Mouse (Mus musculus): Measurements from ENCODE around the gene Gm44790. TPM values are rescaled to one million over a fixed set of nuclear protein-coding genes. Genes with fewer than 3 reads are reported as not detected.
"Not testable (repeated sequence)": the region's sequence is repeated elsewhere in the genome, so short reads cannot be mapped to it uniquely, and the experiment has no call there.

The Gm44790 gene
- polyA plus RNA-seq, 1 experiment from 2014 or later, result not detected

DNA sequence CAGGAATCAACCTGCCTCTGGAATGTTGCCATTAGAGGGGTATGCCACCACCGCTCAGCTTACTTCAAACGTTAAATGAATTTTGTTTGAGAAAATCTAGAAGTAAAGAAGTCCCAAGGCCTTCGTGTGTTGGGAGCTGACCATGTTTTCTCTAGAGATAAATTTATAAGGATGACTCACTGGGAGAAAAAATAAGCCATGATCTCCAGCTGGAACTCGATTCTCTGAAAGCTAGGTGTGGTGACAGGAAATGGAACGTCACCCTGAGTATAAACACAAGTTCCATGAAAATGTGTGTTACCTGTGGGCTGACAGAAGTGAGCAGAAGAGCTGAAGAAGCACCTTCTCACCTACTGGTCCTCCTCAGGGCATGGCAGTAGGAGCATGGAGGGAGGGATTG, 50.5 kb downstream of the Gm44790 start:
- Histone ChIP-seq H3K27me3 (replicated peaks) (no peaks in the 10 kb centered on the region), H3K9me3 (no peaks in the 10 kb centered on the region), H3K36me3 (no peaks in the 10 kb centered on the region), H3K9ac (no peak overlapping the region), H3K4me2 (no peak overlapping the region), H3K4me3 (replicated peaks) (no peak overlapping the region), H3K27ac (no peak overlapping the region), H3K4me1 (peaks cover 44% of the 10 kb centered on the region)
- 63% methylated on average over 5 of the region's 5 CpGs for WGBS
- no peak for ATAC-seq (ENCODE audit: insufficient read depth, low FRiP score, low read depth)

DNA sequence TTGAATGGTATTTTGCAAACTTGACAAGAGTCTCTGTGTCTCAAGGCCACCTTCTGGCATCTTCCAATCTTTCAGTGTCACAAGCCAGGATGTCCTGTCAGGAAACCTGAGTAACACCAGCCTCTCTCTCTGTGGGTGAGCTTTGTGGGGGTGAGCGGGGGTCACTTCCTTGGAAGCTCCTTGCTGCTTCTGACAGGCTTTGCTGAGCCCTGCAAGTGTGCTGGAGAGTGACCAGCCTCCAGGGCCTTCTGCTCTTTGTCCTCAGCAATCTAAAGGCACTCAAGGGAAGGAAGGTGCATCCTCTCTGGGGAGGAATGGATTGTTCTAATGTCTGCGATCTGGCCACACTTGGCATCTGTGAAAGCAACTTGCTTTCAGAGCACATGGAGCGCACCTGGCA, 52.9 kb downstream of the Gm44790 start:
- WGBS, result 61% methylated on average over 3 of the region's 3 CpGs
- Histone ChIP-seq H3K27ac (peak overlapping the region; percentile 88), H3K36me3 (no peaks in the 10 kb centered on the region), H3K4me1 (peaks cover 37% of the 10 kb centered on the region), H3K9ac (no peak overlapping the region), H3K9me3 (no peaks in the 10 kb centered on the region), H3K4me2 (no peak overlapping the region), H3K4me3 (replicated peaks) (no peak overlapping the region), H3K27me3 (replicated peaks) (no peaks in the 10 kb centered on the region)
- ATAC-seq (ENCODE audit: insufficient read depth, low FRiP score, low read depth), result no peak

DNA sequence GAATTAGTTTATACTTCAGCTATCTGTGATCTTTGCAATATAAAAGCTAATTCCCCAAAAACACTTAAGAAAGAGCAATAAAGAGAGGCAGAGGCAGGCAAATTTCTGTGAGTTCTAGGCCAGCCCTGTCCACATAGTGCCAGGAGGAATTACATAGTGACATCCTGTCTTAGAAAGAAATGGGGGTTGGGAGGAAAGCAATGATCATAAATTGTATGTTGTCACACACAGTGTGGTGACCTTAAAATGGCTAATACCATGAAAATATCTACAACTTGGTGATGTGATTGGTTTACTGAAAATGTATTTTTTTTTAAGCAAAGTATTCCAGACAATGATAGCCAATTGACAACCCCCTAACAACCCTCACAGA, 53.3 kb downstream of the Gm44790 start:
- peaks cover 37% of the 10 kb centered on the region for H3K4me1 ChIP-seq
- H3K9me3 ChIP-seq, result no peaks in the 10 kb centered on the region
- no peak overlapping the region for H3K4me2 ChIP-seq
- no peaks in the 10 kb centered on the region for H3K36me3 ChIP-seq
- H3K27me3 ChIP-seq (replicated peaks), result no peaks in the 10 kb centered on the region
- peak overlapping the region; percentile 88 for H3K27ac ChIP-seq
- ATAC-seq (ENCODE audit: insufficient read depth, low FRiP score, low read depth), result no peak
- no peak overlapping the region for H3K9ac ChIP-seq
- no peak overlapping the region for H3K4me3 ChIP-seq (replicated peaks)

DNA sequence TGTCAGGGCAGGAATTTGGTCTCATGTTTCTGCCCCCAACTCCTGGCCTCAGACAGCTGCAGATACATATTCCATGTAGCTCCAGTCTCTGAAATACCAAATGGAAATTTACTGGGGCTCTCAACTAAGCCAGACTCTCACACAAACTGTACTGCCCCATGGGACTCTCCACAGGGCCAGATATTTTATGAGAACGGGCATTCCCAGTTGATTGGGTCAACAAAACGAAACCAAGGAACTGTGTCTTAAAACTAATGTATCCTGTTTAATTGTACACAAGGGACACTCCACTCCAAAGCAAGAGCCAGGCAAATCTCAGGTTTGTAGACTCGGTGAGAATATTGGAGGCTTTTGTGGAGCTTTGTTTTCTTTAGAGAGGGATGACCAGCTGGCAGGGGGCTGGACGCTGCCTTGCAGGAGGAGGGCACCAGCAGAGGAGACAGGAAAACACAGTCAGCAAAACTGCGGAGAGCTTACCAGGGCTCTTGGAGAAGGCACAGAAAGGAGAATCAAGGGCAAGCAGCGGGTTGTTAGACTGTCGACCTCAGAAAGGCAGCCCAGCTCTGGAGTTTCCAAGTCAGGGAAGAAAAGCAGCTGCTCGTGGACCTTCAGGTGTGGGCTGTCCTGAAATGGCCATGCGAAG, 53.9 kb downstream of the Gm44790 start:
- WGBS, result 23% methylated on average over 9 of the region's 9 CpGs
- Histone ChIP-seq H3K4me2 (peak overlapping the region; percentile 44), H3K4me3 (replicated peaks) (peak overlapping the region; percentile 19; the same call in 1 of the 2 replicates), H3K9me3 (no peaks in the 10 kb centered on the region), H3K9ac (peak overlapping the region; percentile 19), H3K27me3 (replicated peaks) (no peaks in the 10 kb centered on the region), H3K27ac (peak overlapping the region; percentile 88), H3K36me3 (no peaks in the 10 kb centered on the region), H3K4me1 (peaks cover 36% of the 10 kb centered on the region)
- no peak for ATAC-seq (ENCODE audit: insufficient read depth, low FRiP score, low read depth)

DNA sequence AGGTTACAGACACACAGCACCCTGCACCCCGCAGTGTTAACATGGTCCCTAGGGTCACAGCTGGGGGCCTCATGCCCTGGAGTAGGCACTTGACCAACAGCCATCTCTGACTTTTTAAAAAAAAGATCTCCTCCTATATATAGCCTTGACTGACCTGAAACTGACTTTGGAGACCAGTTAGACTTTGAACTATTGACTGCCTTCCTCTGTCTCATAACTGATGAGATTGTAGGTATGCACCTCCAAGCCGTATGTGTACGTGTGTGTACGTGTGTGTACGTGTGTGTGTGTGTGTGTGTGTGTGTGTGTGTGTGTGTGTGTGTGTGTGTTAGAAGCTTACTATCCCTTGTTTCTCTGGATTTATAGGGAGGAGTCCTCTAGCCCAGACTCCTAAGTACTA, 55.4 kb downstream of the Gm44790 start:
- Histone ChIP-seq H3K27me3 (replicated peaks) (no peaks in the 10 kb centered on the region), H3K9me3 (no peaks in the 10 kb centered on the region), H3K9ac (no peak overlapping the region), H3K27ac (peak overlapping the region; percentile 12; the same call in 1 of the 2 replicates), H3K4me3 (replicated peaks) (no peak overlapping the region), H3K4me1 (peaks cover 33% of the 10 kb centered on the region), H3K4me2 (no peak overlapping the region), H3K36me3 (no peaks in the 10 kb centered on the region)
- no peak for ATAC-seq (ENCODE audit: insufficient read depth, low FRiP score, low read depth)
- WGBS, result 83% methylated on average over 5 of the region's 5 CpGs

DNA sequence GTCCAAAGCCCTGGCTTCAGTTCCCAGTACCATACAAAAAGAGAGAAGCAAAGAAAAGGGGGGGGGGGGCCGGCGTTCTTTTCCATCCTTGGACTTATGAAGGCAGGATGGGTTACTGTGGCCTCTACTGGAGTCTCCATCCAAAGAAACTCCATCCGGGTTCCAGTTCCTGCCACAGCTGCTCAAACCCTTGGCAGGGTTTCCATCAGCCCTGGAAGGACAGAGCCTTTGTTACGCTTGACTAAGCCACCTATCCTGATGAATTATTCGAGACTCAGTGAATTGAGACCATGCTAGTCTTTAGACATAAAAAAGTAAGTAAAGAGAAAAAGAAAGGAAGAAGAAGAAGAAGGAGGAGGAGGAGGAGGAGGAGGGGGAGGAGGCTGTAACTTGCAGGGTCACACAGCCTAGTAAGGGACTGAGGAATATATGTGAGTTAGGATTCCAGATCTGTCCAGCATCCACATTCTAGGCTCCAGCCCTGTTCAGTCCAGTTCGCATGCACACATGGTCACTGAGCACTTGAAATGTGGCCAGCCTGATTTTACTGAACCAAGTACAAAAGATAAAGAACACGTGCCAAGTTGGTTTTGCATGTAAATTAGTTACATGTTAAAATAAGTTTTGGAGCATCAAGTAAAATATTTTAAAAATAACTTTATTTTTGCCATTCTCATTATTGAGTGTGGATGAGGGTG, 59.6 kb downstream of the Gm44790 start:
- Histone ChIP-seq H3K9me3 (no peaks in the 10 kb centered on the region), H3K36me3 (no peaks in the 10 kb centered on the region), H3K9ac (no peak overlapping the region), H3K27ac (peak overlapping the region; percentile 95; the same call in 1 of the 2 replicates), H3K4me3 (replicated peaks) (no peak overlapping the region), H3K27me3 (replicated peaks) (no peaks in the 10 kb centered on the region), H3K4me1 (peaks cover 18% of the 10 kb centered on the region), H3K4me2 (no peak overlapping the region)
- no peak for ATAC-seq (ENCODE audit: insufficient read depth, low FRiP score, low read depth)
- 81% methylated on average over 7 of the region's 7 CpGs for WGBS

DNA sequence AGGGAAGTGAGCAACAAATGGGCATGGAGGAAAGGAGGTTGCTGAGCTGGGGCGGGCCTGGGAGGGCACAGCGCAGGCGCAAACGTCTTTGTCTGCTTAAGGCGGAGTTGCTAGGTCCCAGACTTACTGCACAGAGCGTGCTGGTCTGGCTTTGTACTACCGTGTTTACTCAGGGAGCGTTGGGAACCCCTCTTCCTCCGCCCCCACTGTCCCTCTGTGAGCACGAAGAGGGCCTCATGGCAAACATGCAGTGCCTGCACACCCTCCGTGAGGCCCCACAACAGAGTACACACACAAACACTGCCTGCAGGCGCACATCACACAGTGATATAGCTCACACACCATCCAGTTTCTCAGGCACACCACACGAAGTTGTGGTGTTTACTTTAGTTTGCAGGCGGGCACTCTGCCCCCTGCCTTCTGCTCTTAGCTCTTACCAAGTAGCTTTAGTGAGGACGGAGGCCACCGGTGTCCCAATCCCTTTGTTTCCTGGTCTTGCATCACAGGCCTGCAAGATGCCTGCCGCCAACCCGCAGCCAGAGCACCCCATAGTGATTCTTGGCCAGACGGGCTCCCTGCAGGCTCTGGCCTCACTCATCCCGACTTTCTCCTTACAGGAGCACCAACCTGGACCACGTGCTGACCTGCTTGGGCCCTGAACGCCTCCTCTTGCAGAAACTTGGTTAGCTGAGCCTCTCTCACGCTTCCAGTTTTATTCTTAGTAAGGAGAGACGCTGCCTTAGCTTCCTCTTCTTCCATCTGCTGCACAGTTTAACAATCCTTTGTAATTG, 61.1 kb downstream of the Gm44790 start:
- WGBS, result 9% methylated on average over 24 of the region's 24 CpGs
- Histone ChIP-seq H3K9ac (no peak overlapping the region), H3K9me3 (no peaks in the 10 kb centered on the region), H3K27me3 (replicated peaks) (no peaks in the 10 kb centered on the region), H3K4me1 (peaks cover 16% of the 10 kb centered on the region), H3K36me3 (no peaks in the 10 kb centered on the region), H3K27ac (peak overlapping the region; percentile 95), H3K4me3 (replicated peaks) (peak overlapping the region; percentile 8), H3K4me2 (peak overlapping the region; percentile 47)
- ATAC-seq (ENCODE audit: insufficient read depth, low FRiP score, low read depth), result peak; percentile 95

DNA sequence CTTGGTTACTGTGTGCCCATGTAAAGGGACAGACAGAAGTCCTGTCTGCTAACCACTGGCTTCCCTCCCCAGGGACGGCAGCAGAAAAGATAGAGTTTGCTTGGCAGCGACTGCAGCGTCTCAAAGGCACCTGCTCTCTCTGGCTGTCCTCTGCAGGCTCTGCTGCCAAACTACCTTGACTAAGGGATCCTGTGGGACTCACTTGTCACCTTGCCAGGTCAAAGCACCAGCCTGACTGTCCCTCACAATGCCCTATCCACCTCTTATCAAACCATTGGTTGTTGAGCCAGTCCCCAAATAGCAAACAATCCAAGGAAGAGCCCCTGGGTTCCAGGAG, 61.7 kb downstream of the Gm44790 start:
- 37% methylated on average over 3 of the region's 3 CpGs for WGBS
- Histone ChIP-seq H3K27ac (peak overlapping the region; percentile 95), H3K9ac (no peak overlapping the region), H3K36me3 (no peaks in the 10 kb centered on the region), H3K4me2 (peak overlapping the region; percentile 47; the same call in 1 of the 2 replicates), H3K27me3 (replicated peaks) (no peaks in the 10 kb centered on the region), H3K9me3 (no peaks in the 10 kb centered on the region), H3K4me3 (replicated peaks) (peak overlapping the region; percentile 8; the same call in 1 of the 2 replicates), H3K4me1 (peaks cover 16% of the 10 kb centered on the region)
- no peak for ATAC-seq (ENCODE audit: insufficient read depth, low FRiP score, low read depth)

DNA sequence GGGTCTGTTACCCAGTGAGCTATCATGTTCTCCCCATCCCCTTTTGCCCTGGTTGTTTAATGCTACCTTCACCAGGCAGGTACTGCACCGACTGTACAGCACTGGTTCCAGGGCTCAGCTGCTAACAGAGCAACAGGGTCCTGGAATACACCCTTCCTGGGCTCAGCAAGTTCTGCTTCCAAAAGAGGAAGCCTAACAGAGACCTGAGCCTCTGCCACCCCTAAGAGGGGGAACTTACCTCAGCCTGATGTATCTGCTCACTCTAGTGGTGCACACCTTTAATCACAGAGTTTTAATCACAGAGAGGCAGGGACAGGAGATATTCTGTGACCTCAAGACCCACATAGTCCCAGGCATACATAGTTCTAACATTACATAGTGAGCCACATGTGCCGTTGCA, 63.5 kb downstream of the Gm44790 start:
- Histone ChIP-seq H3K9ac (no peak overlapping the region), H3K4me2 (no peak overlapping the region), H3K27me3 (replicated peaks) (no peaks in the 10 kb centered on the region), H3K36me3 (no peaks in the 10 kb centered on the region), H3K27ac (no peak overlapping the region), H3K9me3 (no peaks in the 10 kb centered on the region), H3K4me3 (replicated peaks) (no peak overlapping the region), H3K4me1 (peaks cover 16% of the 10 kb centered on the region)
- ATAC-seq (ENCODE audit: insufficient read depth, low FRiP score, low read depth), result no peak
- 89% methylated on average over 2 of the region's 2 CpGs for WGBS

DNA sequence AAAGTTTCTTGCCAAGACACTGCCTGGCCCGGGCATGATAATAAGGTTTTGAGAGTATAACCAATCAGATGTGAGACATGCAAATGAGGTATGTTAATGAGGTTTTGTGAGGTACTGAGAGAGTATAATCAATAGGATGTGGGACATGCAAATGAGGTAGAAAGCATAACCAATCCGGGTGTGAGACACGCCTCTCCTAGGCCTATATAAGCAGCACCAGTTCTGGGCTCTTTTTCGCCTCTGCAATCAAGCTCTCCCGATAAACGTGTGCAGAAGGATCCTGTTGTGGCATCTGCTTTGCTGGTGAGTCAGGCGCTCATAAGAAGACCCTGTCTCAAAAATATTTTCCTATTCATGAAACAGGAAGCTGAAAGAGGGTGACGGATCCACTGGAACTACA, 64.0 kb downstream of the Gm44790 start:
- H3K27ac ChIP-seq; ATAC-seq (ENCODE audit: insufficient read depth, low FRiP score, low read depth); H3K36me3 ChIP-seq; H3K9me3 ChIP-seq; H3K9ac ChIP-seq; H3K4me2 ChIP-seq; H3K4me3 ChIP-seq (replicated peaks); H3K27me3 ChIP-seq (replicated peaks): not testable (repeated sequence)
- WGBS, result 88% methylated on average over 8 of the region's 8 CpGs
- peaks cover 16% of the 10 kb centered on the region for H3K4me1 ChIP-seq

DNA sequence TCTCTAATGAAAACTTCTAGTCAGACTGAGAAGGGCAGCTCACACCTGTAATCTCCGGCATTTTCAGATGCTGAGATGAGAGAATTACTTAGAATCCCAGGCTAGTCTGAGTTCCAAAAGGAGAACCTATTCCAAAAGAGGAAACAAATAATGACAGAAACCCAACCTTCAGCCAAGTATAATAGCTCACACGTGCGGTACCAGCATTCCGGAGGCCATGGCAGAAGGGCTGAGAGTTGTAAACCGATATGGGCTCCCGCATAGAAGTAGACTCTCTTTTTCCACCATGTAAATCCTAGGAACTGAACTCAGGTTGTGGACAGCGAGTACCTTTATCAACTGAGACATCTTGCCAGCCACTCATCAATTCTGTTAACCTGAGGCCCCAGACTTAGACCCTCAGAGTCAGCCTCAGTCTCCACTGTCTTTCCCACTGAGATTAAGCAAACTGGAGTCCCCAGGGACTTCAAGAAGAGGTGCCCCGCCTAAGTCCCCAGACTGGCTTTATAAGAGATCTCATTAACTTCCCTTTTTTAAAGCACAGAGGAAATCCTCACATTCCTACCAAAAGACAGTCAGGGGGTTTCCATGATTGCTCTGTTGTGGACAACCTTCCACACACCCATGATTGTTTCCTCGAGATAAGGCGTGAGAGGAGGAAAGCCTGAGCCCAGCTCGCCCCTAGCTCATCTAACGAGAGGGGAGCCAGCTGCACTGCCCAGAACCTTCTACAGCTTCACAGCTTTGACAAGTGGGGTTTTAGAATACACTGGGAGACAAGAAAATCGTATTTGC, 67.2 kb downstream of the Gm44790 start:
- no peak overlapping the region for H3K4me2 ChIP-seq
- no peaks in the 10 kb centered on the region for H3K27me3 ChIP-seq (replicated peaks)
- no peak for ATAC-seq (ENCODE audit: insufficient read depth, low FRiP score, low read depth)
- H3K36me3 ChIP-seq, result no peaks in the 10 kb centered on the region
- H3K27ac ChIP-seq, result no peak overlapping the region
- 50% methylated on average over 13 of the region's 13 CpGs for WGBS
- H3K4me1 ChIP-seq, result 0 out of 2 replicates have a peak, but pooled peaks cover 3% of the 10 kb centered on the region
- H3K4me3 ChIP-seq (replicated peaks), result no peak overlapping the region
- no peak overlapping the region for H3K9ac ChIP-seq
- H3K9me3 ChIP-seq, result no peaks in the 10 kb centered on the region
